Mouse (Mus musculus) stomach, embryonic 16.5 days (tissue): ENCODE measurements at regions not wholly inside any gene's neighbourhood (a gene's known extent, or its start where the extent isn't known, plus 50 kb on each side); places are given as distances from the start of the nearest gene placed in this dataset.

Source experiments
- ATAC-seq: fragments of 200-750 bp; cut with Nextera tagmentation; 2 replicates; pipeline ENCODE4 v1.8.0; 2017; ENCODE audit warnings: moderate number of reproducible peaks, moderate TSS enrichment; ENCODE audit not compliant: insufficient read depth, low FRiP score
- H3K27ac ChIP-seq: fragments of 300-500 bp; sonication (generic); 2 replicates; pipeline ENCODE4 v1.5.1; 2014; ENCODE audit warnings: low read length
- H3K27me3 ChIP-seq: fragments of 300-500 bp; sonication (generic); 2 replicates; pipeline ENCODE4 v1.6.1; 2014; ENCODE audit warnings: low read length, control low read depth, mixed read lengths; ENCODE audit not compliant: control insufficient read depth, insufficient read depth
- H3K36me3 ChIP-seq: fragments of 300-500 bp; sonication (generic); 2 replicates; pipeline ENCODE4 v1.6.1; 2014; ENCODE audit warnings: low read length; ENCODE audit not compliant: control insufficient read depth, insufficient read depth
- H3K4me1 ChIP-seq: fragments of 300-500 bp; sonication (generic); 2 replicates; pipeline ENCODE4 v1.6.1; 2014; ENCODE audit warnings: low read length, control low read depth, mixed read lengths; ENCODE audit not compliant: control insufficient read depth, insufficient read depth
- H3K4me2 ChIP-seq: fragments of 300-500 bp; sonication (generic); 2 replicates; pipeline ENCODE4 v1.6.1; 2014; ENCODE audit warnings: low read depth, low read length, mixed read lengths
- H3K4me3 ChIP-seq: fragments of 300-500 bp; sonication (generic); replicated peaks from 2 replicates; pipeline ENCODE4 v1.5.1; 2014; ENCODE audit warnings: mild to moderate bottlenecking, low read length
- H3K9ac ChIP-seq: fragments of 300-500 bp; sonication (generic); 2 replicates; pipeline ENCODE4 v1.6.1; 2014; ENCODE audit warnings: low read length
- H3K9me3 ChIP-seq: fragments of 300-500 bp; sonication (generic); replicated peaks from 2 replicates; pipeline ENCODE4 v1.6.1; 2016; ENCODE audit warnings: low read length, control low read depth; ENCODE audit not compliant: control insufficient read depth
- WGBS: fragments of 180-500 bp; shearing (Covaris S2); extraction: QIAGEN DNeasy Blood & Tissue Kit; methylation state at CpG from one replicate; pipeline ENCODE4 v1.1.7; 2014; 5-methylcytosine and 5-hydroxymethylcytosine counted together

- no peak overlapping the region for H3K27ac ChIP-seq
- no peak overlapping the region for H3K9ac ChIP-seq
- no peaks in the 10 kb centered on the region for H3K36me3 ChIP-seq
- H3K4me3 ChIP-seq, result no peak overlapping the region
- H3K9me3 ChIP-seq, result no peaks in the 10 kb centered on the region
- H3K4me1 ChIP-seq, result no peaks in the 10 kb centered on the region
- 44% methylated on average over 2 of the region's 2 CpGs for WGBS
- H3K4me2 ChIP-seq, result no peak overlapping the region
- ATAC-seq, result peak; percentile 53; the same call in 1 of the 2 replicates
- H3K27me3 ChIP-seq, result no peaks in the 10 kb centered on the region
Measured at GRCm38 (mm10) chr17:54563291-54563964, 264.6 kb upstream of the Slc5a7 start.
